Mouse (Mus musculus) MEL (cell line): Measurements from ENCODE around the gene Slc25a20. TPM values are rescaled to one million over a fixed set of nuclear protein-coding genes. Genes with fewer than 3 reads are reported as not detected.

Experiments used
- DNase-seq: peaks from one replicate; pipeline ENCODE4 v3.0.0; 2011; ENCODE audit warnings: low read depth, low spot score
- H3K27ac ChIP-seq: 2 replicates; pipeline ENCODE4 v1.5.1; 2012; ENCODE audit warnings: low read depth, mild to moderate bottlenecking, control low read depth, low read length, moderate library complexity; ENCODE audit not compliant: control insufficient read depth
- H3K27me3 ChIP-seq, 2 experiments: fragments of 150-350 bp in 1 of 2; sonication (generic) in 1 of 2; 2 replicates each; pipeline ENCODE4 v1.6.1; 2012; ENCODE audit warnings: low read length in 2 of 2, mild to moderate bottlenecking in 2 of 2, improper control_type of control experiment in 1 of 2, moderate library complexity in 1 of 2; ENCODE audit not compliant: insufficient read depth in 2 of 2, control insufficient read depth in 1 of 2
- H3K36me3 ChIP-seq, 2 experiments: 2 replicates each; pipeline ENCODE4 v1.6.1; 2012 to 2014; ENCODE audit warnings: low read length in 2 of 2, improper control_type of control experiment in 1 of 2, inconsistent platforms in 1 of 2, mild to moderate bottlenecking in 1 of 2; ENCODE audit not compliant: insufficient read depth in 2 of 2, control insufficient read depth in 1 of 2
- H3K4me1 ChIP-seq, 2 experiments: fragments of 150-350 bp in 1 of 2; sonication (generic) in 1 of 2; 2 replicates each; pipeline ENCODE4 v1.6.1; 2012; ENCODE audit warnings: low read length in 2 of 2, improper control_type of control experiment in 1 of 2, mild to moderate bottlenecking in 1 of 2; ENCODE audit not compliant: insufficient read depth in 2 of 2, control insufficient read depth in 1 of 2
- H3K4me3 ChIP-seq, 2 experiments: fragments of 150-350 bp in 1 of 2; sonication (generic) in 1 of 2; 2 replicates each; pipeline ENCODE4 v1.5.1; 2012; ENCODE audit warnings: low read depth in 2 of 2, low read length in 2 of 2, mild to moderate bottlenecking in 2 of 2, moderate library complexity in 2 of 2, control low read depth in 1 of 2, improper control_type of control experiment in 1 of 2; ENCODE audit not compliant: control insufficient read depth in 1 of 2, insufficient read depth in 1 of 2
- H3K79me2 ChIP-seq: 2 replicates; pipeline ENCODE4 v1.6.1; 2012; ENCODE audit warnings: mild to moderate bottlenecking, low read length, moderate library complexity; ENCODE audit not compliant: control insufficient read depth, poor library complexity, insufficient read depth
- H3K9ac ChIP-seq: 2 replicates; pipeline ENCODE4 v1.6.1; 2012; ENCODE audit warnings: low read depth, mild to moderate bottlenecking, control low read depth, low read length, moderate library complexity; ENCODE audit not compliant: control insufficient read depth, poor library complexity, severe bottlenecking
- H3K9me3 ChIP-seq: fragments of 150-350 bp; sonication (generic); replicated peaks from 2 replicates; pipeline ENCODE4 v1.6.1; 2012; ENCODE audit warnings: mild to moderate bottlenecking, low read length, improper control_type of control experiment, moderate library complexity; ENCODE audit not compliant: insufficient read depth
- CHD2 ChIP-seq: IDR thresholded peaks from 2 replicates; pipeline ENCODE4 v1.6.1; 2011; ENCODE audit warnings: low read length, improper control_type of control experiment
- ETS1 ChIP-seq: IDR thresholded peaks from 2 replicates; pipeline ENCODE4 v1.6.1; 2012; ENCODE audit warnings: low read depth, mild to moderate bottlenecking, inconsistent platforms, low read length, improper control_type of control experiment, moderate library complexity
- GABPA ChIP-seq: IDR thresholded peaks from 2 replicates; pipeline ENCODE4 v1.6.1; 2012; ENCODE audit warnings: low read depth, mild to moderate bottlenecking, inconsistent platforms, low read length, improper control_type of control experiment, moderate library complexity
- KAT2A ChIP-seq: conservative IDR thresholded peaks from 2 replicates; pipeline ENCODE4 v1.6.1; 2012; ENCODE audit warnings: low read depth, low read length, improper control_type of control experiment, inconsistent platforms
- MXI1 ChIP-seq: IDR thresholded peaks from 2 replicates; pipeline ENCODE4 v1.6.1; 2011; ENCODE audit warnings: mild to moderate bottlenecking, low read depth, low read length, improper control_type of control experiment
- NRF1 ChIP-seq: IDR thresholded peaks from 2 replicates; pipeline ENCODE4 v1.6.1; 2014; ENCODE audit warnings: low read depth, mild to moderate bottlenecking, inconsistent platforms, low read length, improper control_type of control experiment, moderate library complexity; ENCODE audit not compliant: poor library complexity, insufficient read depth, severe bottlenecking
- POLR2A ChIP-seq, 2 experiments: IDR thresholded peaks; 2 replicates each; pipeline ENCODE4 v1.6.1; 2011 to 2012; ENCODE audit warnings: low read length in 2 of 2, mild to moderate bottlenecking in 2 of 2, control low read depth in 1 of 2, improper control_type of control experiment in 1 of 2, low read depth in 1 of 2, moderate library complexity in 1 of 2; ENCODE audit not compliant: control insufficient read depth in 1 of 2, insufficient read depth in 1 of 2, poor library complexity in 1 of 2
- RCOR1 ChIP-seq: IDR thresholded peaks from 2 replicates; pipeline ENCODE4 v1.6.1; 2012; ENCODE audit warnings: low read depth, mild to moderate bottlenecking, inconsistent platforms, low read length, improper control_type of control experiment
- SIN3A ChIP-seq: IDR thresholded peaks from 2 replicates; pipeline ENCODE4 v1.6.1; 2012; ENCODE audit warnings: low read length, improper control_type of control experiment, inconsistent platforms
- SMC3 ChIP-seq: IDR thresholded peaks from 2 replicates; pipeline ENCODE4 v1.6.1; 2011; ENCODE audit warnings: low read depth, low read length, improper control_type of control experiment
- TBP ChIP-seq: IDR thresholded peaks from 2 replicates; pipeline ENCODE4 v1.8.0; 2011; ENCODE audit warnings: low read depth, low read length, improper control_type of control experiment
- UBTF ChIP-seq: IDR thresholded peaks from 2 replicates; pipeline ENCODE4 v1.6.1; 2012; ENCODE audit warnings: low read depth, mild to moderate bottlenecking, inconsistent platforms, low read length, improper control_type of control experiment, moderate library complexity, borderline replicate concordance; ENCODE audit not compliant: insufficient read depth
- ZC3H11A ChIP-seq: IDR thresholded peaks from 2 replicates; pipeline ENCODE4 v1.6.1; 2012; ENCODE audit warnings: low read depth, mild to moderate bottlenecking, inconsistent platforms, low read length, improper control_type of control experiment
- ZNF384 ChIP-seq: IDR thresholded peaks from 2 replicates; pipeline ENCODE4 v1.6.1; 2012; ENCODE audit warnings: low read depth, mild to moderate bottlenecking, inconsistent platforms, low read length, improper control_type of control experiment
- polyA plus RNA-seq, 2 experiments: library from polyadenylated mRNA; stranded (reverse) in 1 of 2; unstranded in 1 of 2; fragments of >175 nt in 1 of 2; fragments of >200 nt in 1 of 2; gene quantifications; 2 replicates each; pipeline versions ENCODE4 v1.2.1 to v1.2.4; 2012; ENCODE audit warnings: low replicate concordance in 2 of 2, low read depth in 1 of 2; ENCODE audit not compliant: insufficient read length in 2 of 2, insufficient read depth in 1 of 2, missing spikeins in 1 of 2
- total RNA-seq: library from RNA; depleted of rRNA; stranded (reverse); fragments of 300-350 nt; gene quantifications from 2 replicates; pipeline ENCODE4 v1.2.3, GENCODE M21; 2012

Gene Slc25a20
- total and polyA plus RNA-seq, 3 experiments: 19.3 to 24.1 TPM; not detected in 1

DNA sequence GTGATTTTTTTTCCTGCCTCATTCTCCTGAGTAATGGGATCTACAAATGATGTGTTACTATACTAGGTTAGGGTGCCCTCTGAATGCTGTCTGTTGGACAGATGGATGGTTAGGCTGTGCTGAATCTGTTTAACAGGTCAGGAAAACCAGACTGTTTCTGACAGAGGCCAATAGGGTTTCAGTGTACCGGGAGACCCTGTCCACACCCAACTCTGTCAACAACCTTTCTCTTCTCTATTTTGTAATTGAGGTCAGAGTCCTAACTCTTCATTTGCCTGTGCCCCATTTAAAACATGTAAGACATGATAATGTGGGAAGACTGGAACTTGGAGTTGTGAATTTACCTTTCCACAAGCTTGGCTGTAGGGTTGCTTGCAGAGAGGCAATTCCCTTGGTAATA lies 28.1 kb downstream of the Slc25a20 start:
- Histone ChIP-seq H3K9me3 (no peaks in the 10 kb centered on the region), H3K27ac (no peak overlapping the region), H3K4me3 (no peak overlapping the region), H3K4me1 (peaks cover 7% of the 10 kb centered on the region in 2 experiments), H3K36me3 (peaks cover 0 to 16% of the 10 kb centered on the region in 2 experiments; a peak in 2 of 4 replicates), H3K79me2 (peaks cover 28% of the 10 kb centered on the region), H3K9ac (no peak overlapping the region), H3K27me3 (no peaks in the 10 kb centered on the region)
- no peak for TF ChIP-seq MXI1
- DNase-seq: no peak

DNA sequence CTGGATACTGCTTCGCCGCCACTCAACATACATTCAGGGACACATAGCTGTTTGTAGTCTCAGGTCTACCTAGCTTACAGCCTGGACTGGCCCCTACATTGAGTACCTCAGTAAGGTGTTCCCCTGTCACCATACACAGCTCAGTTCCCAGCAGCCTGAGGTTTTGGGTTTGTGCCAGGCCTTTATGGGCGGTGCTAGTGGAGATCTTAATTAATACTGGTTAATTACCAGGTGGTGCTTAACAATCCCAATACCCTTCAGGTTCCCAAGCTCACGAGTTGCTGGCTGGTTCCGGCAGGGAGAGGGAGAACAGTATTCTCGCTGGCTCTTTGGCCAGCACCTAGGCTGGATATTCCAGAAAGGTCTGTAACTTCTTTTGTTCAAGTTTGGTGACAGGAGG lies 29.0 kb downstream of the Slc25a20 start:
- DNase-seq: peak; percentile 27
- H3K79me2 ChIP-seq: peaks cover 32% of the 10 kb centered on the region
- H3K4me3 ChIP-seq: no peak overlapping the region
- H3K9ac ChIP-seq: no peak overlapping the region
- H3K36me3 ChIP-seq: peaks cover 0 to 21% of the 10 kb centered on the region in 2 experiments; a peak in 2 of 4 replicates
- peaks cover 7% of the 10 kb centered on the region in 2 experiments for H3K4me1 ChIP-seq
- no peaks in the 10 kb centered on the region for H3K27me3 ChIP-seq
- H3K27ac ChIP-seq: no peak overlapping the region
- TF ChIP-seq ETS1: no peak
- TF ChIP-seq POLR2A (IDR thresholded peaks at IDR 0.05; ENCODE audit: control insufficient read depth in 1 of 2, insufficient read depth in 1 of 2, low read depth in 1 of 2, low read length in 2 of 2, poor library complexity in 1 of 2): no peak
- no peaks in the 10 kb centered on the region for H3K9me3 ChIP-seq

DNA sequence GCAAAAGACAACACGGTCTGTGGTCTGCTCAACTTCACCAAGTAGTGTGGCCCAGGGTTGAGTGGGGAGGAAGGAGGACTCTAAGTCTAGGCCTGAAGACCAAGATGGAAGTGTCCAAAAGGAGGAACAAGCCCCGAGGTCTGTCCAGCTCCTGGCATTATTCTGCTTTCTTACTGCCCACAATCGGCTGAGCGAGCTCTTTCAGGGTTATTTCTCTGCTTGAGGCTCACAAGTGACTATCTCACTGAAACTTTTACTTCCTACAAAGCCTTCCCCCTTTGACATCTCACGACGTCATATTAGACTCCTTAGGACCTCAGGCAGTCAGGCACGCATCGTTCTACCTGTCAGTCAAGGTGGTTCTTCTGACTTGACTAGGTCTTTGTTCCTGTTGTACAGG lies 29.5 kb downstream of the Slc25a20 start:
- H3K4me1 ChIP-seq: peaks cover 7% of the 10 kb centered on the region in 2 experiments
- H3K79me2 ChIP-seq: peaks cover 33% of the 10 kb centered on the region
- H3K9ac ChIP-seq: peak overlapping the region; percentile 84
- DNase-seq: peak; percentile 69
- H3K27me3 ChIP-seq: no peaks in the 10 kb centered on the region
- H3K27ac ChIP-seq: peak overlapping the region; percentile 52; the same call in 1 of the 2 replicates
- H3K9me3 ChIP-seq: no peaks in the 10 kb centered on the region
- H3K36me3 ChIP-seq: peaks cover 0 to 22% of the 10 kb centered on the region in 2 experiments; a peak in 2 of 4 replicates
- TF ChIP-seq UBTF (no peak), SMC3 (no peak), NRF1 (no peak), RCOR1 (no peak), KAT2A (no peak), SIN3A (no peak), ZC3H11A (no peak), GABPA (no peak), TBP (no peak), ZNF384 (no peak), CHD2 (no peak)
- H3K4me3 ChIP-seq: peak overlapping the region; percentile 82 to 86
